ENCODE assay signal across 8 mouse cellular contexts in genomic region chr11:76216681-76217389, GRCm38 (mm10). TPM values are rescaled to one million over a fixed set of nuclear protein-coding genes. Genes with fewer than 3 reads are reported as not detected.
DNase-seq lines count a peak whose midpoint lies in the region; ATAC-seq and TF ChIP-seq lines count a peak whose summit lies in the region.

No protein-coding gene starts in this region.

- peaks cover 8% of the 10 kb centered on the region; the same call in 1 of the 2 replicates for H3K4me1 ChIP-seq in spleen, adult 2 months (ENCODE audit: control insufficient read depth, insufficient read depth, insufficient read length)
- H3K4me1 ChIP-seq in hindbrain, embryonic 11.5 days (replicated peaks; ENCODE audit: control insufficient read depth, insufficient read depth, low read length), result no peaks in the 10 kb centered on the region; the same call in 1 of the 2 replicates
- H3K4me1 ChIP-seq in limb, embryonic 14.5 days (ENCODE audit: control insufficient read depth, insufficient read depth, low read length), result no peaks in the 10 kb centered on the region
- H3K4me1 ChIP-seq in midbrain, embryonic 14.5 days (ENCODE audit: control insufficient read depth, insufficient read depth, low read length), result peaks cover 5% of the 10 kb centered on the region; the same call in 1 of the 2 replicates

- H3K27ac ChIP-seq in spleen, adult 2 months (ENCODE audit: insufficient read depth, low read length), result peak overlapping the region; percentile 65; the same call in 1 of the 2 replicates
- H3K27ac ChIP-seq in hindbrain, embryonic 11.5 days (ENCODE audit: low read depth, low read length), result peak overlapping the region; percentile 60
- H3K27ac ChIP-seq in limb, embryonic 14.5 days (replicated peaks; ENCODE audit: low read depth, low read length), result peak overlapping the region; percentile 97
- peak overlapping the region; percentile 88 for H3K27ac ChIP-seq in midbrain, embryonic 14.5 days (replicated peaks; ENCODE audit: low read depth, low read length)

- H3K9me3 ChIP-seq in hindbrain, embryonic 11.5 days (ENCODE audit: control insufficient read depth, low read length), result no peaks in the 10 kb centered on the region
- H3K9me3 ChIP-seq in limb, embryonic 14.5 days (ENCODE audit: control insufficient read depth, low read length), result no peaks in the 10 kb centered on the region
- no peaks in the 10 kb centered on the region for H3K9me3 ChIP-seq in midbrain, embryonic 14.5 days (ENCODE audit: control insufficient read depth, low read length)

- 3% methylated on average over 33 of the region's 33 CpGs for WGBS in spleen, adult 2 months
- WGBS in hindbrain, embryonic 11.5 days, result 5% methylated on average over 33 of the region's 33 CpGs
- 2% methylated on average over 33 of the region's 33 CpGs for WGBS in limb, embryonic 14.5 days
- WGBS in midbrain, embryonic 14.5 days, result 3% methylated on average over 33 of the region's 33 CpGs

- H3K27me3 ChIP-seq in spleen, adult 2 months (ENCODE audit: control insufficient read depth, insufficient read depth, low read length), result no peaks in the 10 kb centered on the region
- H3K27me3 ChIP-seq in hindbrain, embryonic 11.5 days (ENCODE audit: control insufficient read depth, insufficient read depth, low read length), result no peaks in the 10 kb centered on the region
- no peaks in the 10 kb centered on the region for H3K27me3 ChIP-seq in limb, embryonic 14.5 days (ENCODE audit: control insufficient read depth, insufficient read depth, low read length)
- no peaks in the 10 kb centered on the region for H3K27me3 ChIP-seq in midbrain, embryonic 14.5 days (ENCODE audit: control insufficient read depth, insufficient read depth, low read length)

- TF ChIP-seq POLR2A in spleen, adult 2 months (IDR thresholded peaks at IDR 0.05; ENCODE audit: low read depth, low read length), result no peak
- TF ChIP-seq POLR2A in limb, embryonic 14.5 days (IDR thresholded peaks at IDR 0.05; ENCODE audit: borderline replicate concordance, extremely low read depth, insufficient read depth, insufficient read length), result no peak

- peak overlapping the region; percentile 82 for H3K9ac ChIP-seq in hindbrain, embryonic 11.5 days (ENCODE audit: low read depth, low read length)
- H3K9ac ChIP-seq in limb, embryonic 14.5 days (ENCODE audit: low read depth, low read length, severe bottlenecking), result peak overlapping the region; percentile 90
- peak overlapping the region; percentile 82 for H3K9ac ChIP-seq in midbrain, embryonic 14.5 days (replicated peaks; ENCODE audit: low read length)

- H3K4me3 ChIP-seq in spleen, adult 2 months (ENCODE audit: extremely low read depth, insufficient read depth, insufficient read length), result peak overlapping the region; percentile 80
- peak overlapping the region; percentile 70 for H3K4me3 ChIP-seq in hindbrain, embryonic 11.5 days (ENCODE audit: low read depth, low read length)
- peak overlapping the region; percentile 80 for H3K4me3 ChIP-seq in limb, embryonic 14.5 days (replicated peaks; ENCODE audit: low read length)
- H3K4me3 ChIP-seq in midbrain, embryonic 14.5 days (replicated peaks; ENCODE audit: low read depth, low read length), result peak overlapping the region; percentile 70

- TF ChIP-seq CTCF in spleen, adult 2 months (IDR thresholded peaks at IDR 0.05; ENCODE audit: extremely low read depth, insufficient read depth, insufficient read length, insufficient replicate concordance), result no peak

- peak; percentile 57; the same call in 1 of the 2 replicates for ATAC-seq in hindbrain, embryonic 11.5 days (ENCODE audit: low FRiP score)
- peak; percentile 35 for ATAC-seq in limb, embryonic 14.5 days (ENCODE audit: low FRiP score, low read depth)
- 0 out of 2 replicates have a peak, but pooled peaks have one; percentile 21 for ATAC-seq in midbrain, embryonic 14.5 days (ENCODE audit: low FRiP score, low TSS enrichment)

- peak overlapping the region; percentile 55 for H3K4me2 ChIP-seq in hindbrain, embryonic 11.5 days (replicated peaks; ENCODE audit: low read depth, low read length)
- peak overlapping the region; percentile 62 for H3K4me2 ChIP-seq in limb, embryonic 14.5 days (replicated peaks; ENCODE audit: low read depth, low read length, severe bottlenecking)
- H3K4me2 ChIP-seq in midbrain, embryonic 14.5 days (ENCODE audit: low read length), result peak overlapping the region; percentile 73

- no peak for DNase-seq in spleen, adult 2 months (ENCODE audit: low read depth in 1 of 2, low spot score in 2 of 2)
- DNase-seq in spleen, adult 12 weeks (ENCODE audit: low spot score), result no peak
- DNase-seq in adrenal gland, postnatal 10 days, result peak; percentile 59
- peak; percentile 100 for DNase-seq in fat pad, adult 2 months (ENCODE audit: extremely low read depth, low read depth, low spot score)
- peak; percentile 68 for DNase-seq in hindbrain, embryonic 11.5 days (ENCODE audit: low spot score)
- peak; percentile 77 for DNase-seq in limb, embryonic 14.5 days (ENCODE audit: low spot score)
- DNase-seq in midbrain, embryonic 14.5 days, result peak; percentile 68
- DNase-seq in layer of hippocampus, adult 9-11 months, result no peak

- peaks cover 11% of the 10 kb centered on the region for H3K36me3 ChIP-seq in spleen, adult 2 months (ENCODE audit: control insufficient read depth, insufficient read depth, low read length)
- peaks cover 11% of the 10 kb centered on the region; the same call in 1 of the 2 replicates for H3K36me3 ChIP-seq in hindbrain, embryonic 11.5 days (ENCODE audit: control insufficient read depth, insufficient read depth, low read length)
- peaks cover 49% of the 10 kb centered on the region for H3K36me3 ChIP-seq in limb, embryonic 14.5 days (ENCODE audit: control insufficient read depth, insufficient read depth, low read length)
- H3K36me3 ChIP-seq in midbrain, embryonic 14.5 days (ENCODE audit: control insufficient read depth, insufficient read depth, low read length), result peaks cover 44% of the 10 kb centered on the region

RNA-seq across cellular contexts. Expression of gene Dbil5, which starts 0.6 kb away (rescaled TPM):
- not detected in 2 replicates for polyA plus RNA-seq in spleen, adult 2 months (2012; rRNA removed)
- under 1 TPM in 1 of 2 experiments, not detected in 1; 0.66 TPM for total RNA-seq in adrenal gland, postnatal 10 days (2021)
- polyA plus RNA-seq in hindbrain, embryonic 11.5 days (2014; fragmentation: Nextera tagmentation; extraction: Ambion mirVana), result 0.66 TPM in 1 of 2 replicates, not detected in the other
- 0.41 and 0.93 TPM in 2 replicates for polyA plus RNA-seq in limb, embryonic 14.5 days (2012; rRNA removed)
- polyA plus RNA-seq in limb, embryonic 14.5 days (2014; fragmentation: Nextera tagmentation; extraction: Ambion mirVana), result 0.64 and 1.4 TPM in 2 replicates
- polyA plus RNA-seq in midbrain, embryonic 14.5 days (2014; fragmentation: Nextera tagmentation; extraction: Ambion mirVana), result 1.1 TPM in 1 of 2 replicates, not detected in the other

RNA-seq across cellular contexts. Expression of gene Gemin4, which starts 0.6 kb away (rescaled TPM):
- 5.0 and 6.2 TPM in 2 replicates for polyA plus RNA-seq in spleen, adult 2 months (2012; rRNA removed)
- total RNA-seq in adrenal gland, postnatal 10 days (2021), result 1 to 10 TPM in 1 of 2 experiments, not detected in 1; 4.6 TPM
- polyA plus RNA-seq in hindbrain, embryonic 11.5 days (2014; fragmentation: Nextera tagmentation; extraction: Ambion mirVana), result 31.4 and 36.8 TPM in 2 replicates
- 14.8 and 17.1 TPM in 2 replicates for polyA plus RNA-seq in limb, embryonic 14.5 days (2012; rRNA removed)
- 32.0 and 32.6 TPM in 2 replicates for polyA plus RNA-seq in limb, embryonic 14.5 days (2014; fragmentation: Nextera tagmentation; extraction: Ambion mirVana)
- 13.4 and 20.0 TPM in 2 replicates for polyA plus RNA-seq in midbrain, embryonic 14.5 days (2014; fragmentation: Nextera tagmentation; extraction: Ambion mirVana)

RNA-seq across cellular contexts. Expression of gene Mrm3, which starts 26.7 kb away (rescaled TPM):
- polyA plus RNA-seq in spleen, adult 2 months (2012; rRNA removed), result 2.7 and 3.6 TPM in 2 replicates
- total RNA-seq in adrenal gland, postnatal 10 days (2021), result 10 to 100 TPM; 21.9 to 25.4 TPM
- 21.9 and 22.4 TPM in 2 replicates for polyA plus RNA-seq in hindbrain, embryonic 11.5 days (2014; fragmentation: Nextera tagmentation; extraction: Ambion mirVana)
- polyA plus RNA-seq in limb, embryonic 14.5 days (2012; rRNA removed), result 11.9 and 15.2 TPM in 2 replicates
- polyA plus RNA-seq in limb, embryonic 14.5 days (2014; fragmentation: Nextera tagmentation; extraction: Ambion mirVana), result 20.8 and 20.9 TPM in 2 replicates
- 21.0 and 22.7 TPM in 2 replicates for polyA plus RNA-seq in midbrain, embryonic 14.5 days (2014; fragmentation: Nextera tagmentation; extraction: Ambion mirVana)

RNA-seq across cellular contexts. Expression of gene Glod4, which starts 26.7 kb away (rescaled TPM):
- polyA plus RNA-seq in spleen, adult 2 months (2012; rRNA removed), result 2.1 and 2.9 TPM in 2 replicates
- total RNA-seq in adrenal gland, postnatal 10 days (2021), result 10 to 100 TPM; 75.4 to 76.8 TPM
- polyA plus RNA-seq in hindbrain, embryonic 11.5 days (2014; fragmentation: Nextera tagmentation; extraction: Ambion mirVana), result 132 and 140 TPM in 2 replicates
- 36.4 and 56.2 TPM in 2 replicates for polyA plus RNA-seq in limb, embryonic 14.5 days (2012; rRNA removed)
- 140 and 141 TPM in 2 replicates for polyA plus RNA-seq in limb, embryonic 14.5 days (2014; fragmentation: Nextera tagmentation; extraction: Ambion mirVana)
- polyA plus RNA-seq in midbrain, embryonic 14.5 days (2014; fragmentation: Nextera tagmentation; extraction: Ambion mirVana), result 114 and 141 TPM in 2 replicates

RNA-seq across cellular contexts. Expression of gene Fam57a, which starts 37.4 kb away (rescaled TPM):
- polyA plus RNA-seq in spleen, adult 2 months (2012; rRNA removed), result 3.5 and 5.3 TPM in 2 replicates
- 10 to 100 TPM in 1 of 2 experiments, 1 to 10 TPM in 1; 7.1 to 10.8 TPM for total RNA-seq in adrenal gland, postnatal 10 days (2021)
- 31.9 and 33.2 TPM in 2 replicates for polyA plus RNA-seq in hindbrain, embryonic 11.5 days (2014; fragmentation: Nextera tagmentation; extraction: Ambion mirVana)
- polyA plus RNA-seq in limb, embryonic 14.5 days (2012; rRNA removed), result 39.0 and 40.1 TPM in 2 replicates
- polyA plus RNA-seq in limb, embryonic 14.5 days (2014; fragmentation: Nextera tagmentation; extraction: Ambion mirVana), result 48.3 and 60.8 TPM in 2 replicates
- polyA plus RNA-seq in midbrain, embryonic 14.5 days (2014; fragmentation: Nextera tagmentation; extraction: Ambion mirVana), result 25.7 and 27.3 TPM in 2 replicates

Comparison
In these comparisons a context has a peak if more than half of its experiments do, and no peak if none do; other contexts are left out.
1. DNase-seq: peak in adrenal gland, postnatal 10 days (single experiment), fat pad, adult 2 months (single experiment), hindbrain, embryonic 11.5 days (single experiment), limb, embryonic 14.5 days (single experiment) and midbrain, embryonic 14.5 days (single experiment); none in spleen, adult 2 months (0 of 2), spleen, adult 12 weeks (single experiment) and layer of hippocampus, adult 9-11 months (single experiment).
2. Peak in every context shown above with its lines, with median percentiles within 50 percentile points of each other: H3K27ac ChIP-seq, H3K4me3 ChIP-seq, ATAC-seq, H3K4me2 ChIP-seq and H3K9ac ChIP-seq.